Mouse (Mus musculus): ENCODE measurements at regions not wholly inside any gene's neighbourhood (a gene's known extent, or its start where the extent isn't known, plus 50 kb on each side); places are given as distances from the start of the nearest gene placed in this dataset.

DNA sequence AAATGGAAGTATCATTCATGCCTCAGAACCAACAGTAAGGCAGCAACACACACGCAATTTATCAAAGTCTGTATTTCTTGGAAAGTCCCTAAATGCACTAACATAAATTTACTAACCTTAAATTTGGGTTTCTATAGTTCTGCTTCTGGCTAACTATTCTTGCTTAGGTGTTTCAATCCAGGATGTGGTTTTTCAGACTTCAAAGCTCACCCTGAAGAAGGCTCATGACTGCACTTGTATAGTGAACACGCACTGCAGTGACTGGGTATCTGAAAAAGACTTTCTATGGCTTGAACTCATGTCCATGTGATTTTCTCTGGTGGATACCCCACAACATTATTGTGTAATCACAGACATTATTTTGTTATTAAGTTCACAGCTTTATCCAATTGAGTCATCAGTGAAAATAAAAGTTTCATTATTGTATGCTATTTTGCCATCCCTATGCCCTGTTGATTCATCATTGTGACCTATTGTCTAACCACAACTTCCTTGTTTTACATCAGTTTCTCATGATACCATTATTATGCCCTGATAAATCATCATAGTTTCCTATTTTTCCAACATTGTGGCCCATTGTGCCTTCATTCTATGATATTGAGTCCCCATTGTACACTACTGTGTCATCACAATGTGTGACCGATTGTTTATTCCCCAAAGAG lies 306.6 kb downstream of the Slco6d1 start:
- TF ChIP-seq POLR2A (IDR thresholded peaks at IDR 0.05; ENCODE audit: borderline replicate concordance, insufficient read depth, low read length) (no peak), CTCF (IDR thresholded peaks at IDR 0.05; ENCODE audit: borderline replicate concordance, insufficient read depth, low read depth, low read length) (no peak)
- Histone ChIP-seq H3K4me3 (replicated peaks; ENCODE audit: insufficient read depth, low read depth, low read length) (no peak overlapping the region), H3K27ac (ENCODE audit: insufficient read depth, low read length) (no peak overlapping the region), H3K27me3 (ENCODE audit: control insufficient read depth, insufficient read depth, low read length) (no peaks in the 10 kb centered on the region), H3K4me1 (ENCODE audit: control insufficient read depth, insufficient read depth, low read length) (no peaks in the 10 kb centered on the region)
- WGBS: 89% methylated on average over 3 of the region's 3 CpGs
- DNase-seq: no peak

DNA sequence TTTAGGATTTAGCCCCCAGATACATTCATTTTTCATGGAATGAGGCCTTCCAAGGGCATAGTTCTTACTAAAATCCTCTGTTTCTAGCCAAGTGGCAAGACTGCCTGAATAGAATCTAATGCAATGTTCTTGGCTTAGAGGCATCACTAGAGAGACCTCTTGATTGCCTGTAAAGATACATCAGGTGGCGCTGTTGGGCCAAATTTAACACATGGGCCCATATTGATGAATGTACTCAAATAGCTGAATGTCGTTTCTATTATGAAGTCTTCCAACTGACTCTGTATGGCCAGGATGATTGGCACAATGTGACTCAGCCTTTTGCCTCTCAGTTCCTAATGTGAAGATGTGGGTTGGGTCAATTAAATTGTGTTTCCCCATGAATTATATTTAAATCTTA lies 328.0 kb downstream of the Slco6d1 start:
- DNase-seq: no peak
- H3K4me1 ChIP-seq (ENCODE audit: control insufficient read depth, insufficient read depth, low read length): no peaks in the 10 kb centered on the region
- no peaks in the 10 kb centered on the region for H3K27me3 ChIP-seq (ENCODE audit: control insufficient read depth, insufficient read depth, low read length)
- no peak for TF ChIP-seq CTCF (IDR thresholded peaks at IDR 0.05; ENCODE audit: borderline replicate concordance, insufficient read depth, low read depth, low read length)
- no peak for TF ChIP-seq POLR2A (IDR thresholded peaks at IDR 0.05; ENCODE audit: borderline replicate concordance, insufficient read depth, low read length)
- no peak overlapping the region for H3K27ac ChIP-seq (ENCODE audit: insufficient read depth, low read length)
- 2% methylated on average over 2 of the region's 2 CpGs for WGBS
- H3K4me3 ChIP-seq (replicated peaks; ENCODE audit: insufficient read depth, low read depth, low read length): no peak overlapping the region

DNA sequence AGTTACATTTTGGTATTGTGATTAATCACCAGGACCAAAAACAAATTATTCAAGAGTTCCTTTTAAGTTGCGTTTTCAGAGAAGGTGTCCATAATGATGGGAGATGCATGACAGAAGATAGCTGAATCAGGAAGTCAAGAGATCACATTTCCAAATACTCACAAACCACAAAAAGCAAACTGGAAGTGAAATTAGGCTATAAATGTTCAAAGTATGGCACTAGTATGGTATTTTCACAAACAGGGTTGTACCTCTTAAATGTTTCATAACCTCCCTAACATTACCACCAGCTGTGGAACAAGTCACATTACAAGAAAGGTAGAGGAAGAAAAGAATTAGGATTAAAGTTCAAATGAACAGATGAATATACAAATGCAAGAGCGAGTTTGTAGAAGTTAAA lies 367.6 kb downstream of the Slco6d1 start:
- H3K4me3 ChIP-seq (replicated peaks; ENCODE audit: insufficient read depth, low read depth, low read length): no peak overlapping the region
- no peak overlapping the region for H3K27ac ChIP-seq (ENCODE audit: insufficient read depth, low read length)
- no peaks in the 10 kb centered on the region for H3K4me1 ChIP-seq (ENCODE audit: control insufficient read depth, insufficient read depth, low read length)
- H3K27me3 ChIP-seq (ENCODE audit: control insufficient read depth, insufficient read depth, low read length): no peaks in the 10 kb centered on the region
- 88% methylated on average over 2 of the region's 2 CpGs for WGBS
- no peak for TF ChIP-seq CTCF (IDR thresholded peaks at IDR 0.05; ENCODE audit: borderline replicate concordance, insufficient read depth, low read depth, low read length)
- no peak for TF ChIP-seq POLR2A (IDR thresholded peaks at IDR 0.05; ENCODE audit: borderline replicate concordance, insufficient read depth, low read length)
- no peak for DNase-seq

DNA sequence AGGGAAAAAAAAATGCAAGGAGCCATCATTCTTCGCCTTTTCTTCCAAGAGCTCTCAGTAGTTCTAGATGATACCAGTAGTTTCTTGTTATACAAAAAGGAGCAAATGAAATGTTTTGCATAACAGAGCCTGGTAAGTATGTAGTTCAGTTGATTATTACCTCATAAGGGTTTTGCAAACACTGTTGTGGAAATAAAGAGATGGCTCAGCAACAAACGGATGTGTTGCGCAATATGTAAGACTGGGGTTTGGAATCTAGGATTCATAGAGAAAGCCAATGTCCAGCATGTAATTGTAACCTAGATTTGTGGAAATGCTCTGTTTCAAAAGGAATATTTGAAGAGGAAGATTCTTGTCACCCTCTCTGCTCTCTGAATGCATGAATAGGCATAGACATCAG lies 372.4 kb downstream of the Slco6d1 start:
- no peaks in the 10 kb centered on the region for H3K27me3 ChIP-seq (ENCODE audit: control insufficient read depth, insufficient read depth, low read length)
- H3K4me3 ChIP-seq (replicated peaks; ENCODE audit: insufficient read depth, low read depth, low read length): no peak overlapping the region
- no peaks in the 10 kb centered on the region for H3K4me1 ChIP-seq (ENCODE audit: control insufficient read depth, insufficient read depth, low read length)
- TF ChIP-seq POLR2A (IDR thresholded peaks at IDR 0.05; ENCODE audit: borderline replicate concordance, insufficient read depth, low read length) (no peak), CTCF (IDR thresholded peaks at IDR 0.05; ENCODE audit: borderline replicate concordance, insufficient read depth, low read depth, low read length) (no peak)
- no peak for DNase-seq
- 95% methylated on average over 3 of the region's 3 CpGs for WGBS
- H3K27ac ChIP-seq (ENCODE audit: insufficient read depth, low read length): no peak overlapping the region

DNA sequence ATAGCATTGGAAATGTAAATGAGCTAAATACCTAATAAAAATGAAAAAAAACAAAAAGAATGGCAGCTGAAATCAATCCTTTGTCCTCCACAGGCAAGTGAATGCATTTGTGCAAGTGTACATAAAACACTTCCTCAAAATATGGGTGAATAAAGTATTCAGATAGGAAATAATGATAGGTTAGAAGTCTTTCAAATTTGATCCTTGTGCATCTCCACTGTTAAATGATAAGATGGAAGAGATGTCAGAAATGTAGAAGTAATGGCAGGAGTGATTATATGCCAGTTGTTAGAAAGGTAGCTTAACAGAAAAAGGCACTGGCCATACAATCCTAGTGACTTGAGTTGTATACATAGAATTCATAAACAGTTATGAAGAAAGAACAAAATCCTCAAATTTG lies 391.6 kb downstream of the Slco6d1 start:
- Histone ChIP-seq H3K4me3 (replicated peaks; ENCODE audit: insufficient read depth, low read depth, low read length) (no peak overlapping the region), H3K27ac (ENCODE audit: insufficient read depth, low read length) (no peak overlapping the region), H3K4me1 (ENCODE audit: control insufficient read depth, insufficient read depth, low read length) (no peaks in the 10 kb centered on the region), H3K27me3 (ENCODE audit: control insufficient read depth, insufficient read depth, low read length) (no peaks in the 10 kb centered on the region)
- DNase-seq: no peak
- TF ChIP-seq POLR2A (IDR thresholded peaks at IDR 0.05; ENCODE audit: borderline replicate concordance, insufficient read depth, low read length): no peak
- no peak for TF ChIP-seq CTCF (IDR thresholded peaks at IDR 0.05; ENCODE audit: borderline replicate concordance, insufficient read depth, low read depth, low read length)

DNA sequence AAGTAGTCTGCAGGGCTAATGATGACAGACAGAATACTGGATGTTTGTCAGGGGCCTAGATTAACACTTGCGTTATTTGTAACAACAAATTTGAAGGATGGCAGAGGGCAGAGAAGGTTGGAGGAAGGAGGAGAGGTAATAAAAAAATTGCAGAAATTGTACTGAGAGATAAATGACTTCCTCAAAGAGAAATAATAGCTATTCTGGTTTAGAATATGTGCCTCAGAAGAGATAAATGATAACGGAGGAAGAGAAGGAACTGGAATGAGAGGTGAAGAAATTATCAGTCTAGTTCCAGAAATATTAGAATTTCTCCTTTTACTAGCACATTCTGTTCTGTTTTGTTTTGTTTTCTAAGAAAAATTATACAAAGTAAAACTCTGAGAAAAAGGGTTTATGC lies 393.1 kb downstream of the Slco6d1 start:
- Histone ChIP-seq H3K27me3 (ENCODE audit: control insufficient read depth, insufficient read depth, low read length) (no peaks in the 10 kb centered on the region), H3K4me3 (replicated peaks; ENCODE audit: insufficient read depth, low read depth, low read length) (no peak overlapping the region), H3K27ac (ENCODE audit: insufficient read depth, low read length) (no peak overlapping the region), H3K4me1 (ENCODE audit: control insufficient read depth, insufficient read depth, low read length) (no peaks in the 10 kb centered on the region)
- DNase-seq: no peak
- WGBS: 96% methylated on average over 2 of the region's 2 CpGs
- TF ChIP-seq POLR2A (IDR thresholded peaks at IDR 0.05; ENCODE audit: borderline replicate concordance, insufficient read depth, low read length) (no peak), CTCF (IDR thresholded peaks at IDR 0.05; ENCODE audit: borderline replicate concordance, insufficient read depth, low read depth, low read length) (no peak)

DNA sequence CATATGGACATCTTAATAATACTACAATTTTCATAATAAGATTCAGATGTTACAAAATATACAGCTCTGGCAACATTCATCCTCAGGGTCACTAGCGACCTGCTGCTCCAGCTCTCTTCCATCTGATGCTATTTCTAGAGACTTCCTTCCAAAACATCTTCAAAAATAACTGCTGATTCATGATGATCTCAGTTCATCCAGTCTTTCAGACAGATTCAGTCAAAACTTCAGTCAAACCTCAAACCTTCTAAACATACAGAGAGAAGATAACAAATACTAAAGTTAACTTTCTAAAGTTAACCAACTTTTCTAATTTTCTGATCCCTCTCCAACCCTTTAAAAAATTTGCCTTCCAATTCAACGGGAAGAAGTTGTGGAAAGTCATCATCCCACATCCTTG lies 397.2 kb downstream of the Slco6d1 start:
- Histone ChIP-seq H3K27me3 (ENCODE audit: control insufficient read depth, insufficient read depth, low read length) (no peaks in the 10 kb centered on the region), H3K4me1 (ENCODE audit: control insufficient read depth, insufficient read depth, low read length) (no peaks in the 10 kb centered on the region), H3K27ac (ENCODE audit: insufficient read depth, low read length) (no peak overlapping the region), H3K4me3 (replicated peaks; ENCODE audit: insufficient read depth, low read depth, low read length) (no peak overlapping the region)
- no peak for DNase-seq
- TF ChIP-seq POLR2A (IDR thresholded peaks at IDR 0.05; ENCODE audit: borderline replicate concordance, insufficient read depth, low read length): no peak
- TF ChIP-seq CTCF (IDR thresholded peaks at IDR 0.05; ENCODE audit: borderline replicate concordance, insufficient read depth, low read depth, low read length): no peak
- WGBS: 79% methylated on average over 2 of the region's 2 CpGs

DNA sequence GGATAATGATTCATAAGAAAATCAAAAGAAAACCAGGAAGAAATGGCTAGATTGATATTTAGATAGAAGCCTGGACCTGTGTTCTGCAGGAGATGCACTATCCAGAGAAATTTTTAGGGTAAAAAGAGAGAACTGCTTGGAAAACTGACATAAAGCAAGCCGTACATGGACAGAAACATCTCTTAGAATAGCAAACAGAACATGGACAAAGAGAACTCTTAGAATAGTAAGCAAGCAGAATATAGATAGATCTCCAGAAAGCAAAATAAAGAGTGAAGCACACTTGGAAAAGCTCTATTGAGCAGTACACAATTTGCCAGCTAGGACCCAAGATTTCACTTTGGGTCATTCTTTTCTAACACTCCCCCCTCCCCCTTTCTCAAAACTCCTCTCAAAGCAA lies 439.3 kb downstream of the Slco6d1 start:
- Histone ChIP-seq H3K4me3 (replicated peaks; ENCODE audit: insufficient read depth, low read depth, low read length) (no peak overlapping the region), H3K27ac (ENCODE audit: insufficient read depth, low read length) (no peak overlapping the region), H3K27me3 (ENCODE audit: control insufficient read depth, insufficient read depth, low read length) (no peaks in the 10 kb centered on the region), H3K4me1 (ENCODE audit: control insufficient read depth, insufficient read depth, low read length) (no peaks in the 10 kb centered on the region)
- TF ChIP-seq POLR2A (IDR thresholded peaks at IDR 0.05; ENCODE audit: borderline replicate concordance, insufficient read depth, low read length) (no peak), CTCF (IDR thresholded peaks at IDR 0.05; ENCODE audit: borderline replicate concordance, insufficient read depth, low read depth, low read length) (no peak)
- 88% methylated on average over 1 of the region's 1 CpGs for WGBS
- no peak for DNase-seq

Data from cerebellum, adult 2 months (tissue).